Mouse (Mus musculus) frontal cortex, adult 2 months (tissue): ENCODE results near the gene Dnaic1. TPM values are rescaled to one million over a fixed set of nuclear protein-coding genes. Genes with fewer than 3 reads are reported as not detected.
"Not testable (repeated sequence)": the region's sequence is repeated elsewhere in the genome, so short reads cannot be mapped to it uniquely, and the experiment has no call there.

Source experiments
- DNase-seq, 2 experiments: peaks; one replicate each; pipeline ENCODE4 v3.0.0; 2022; ENCODE audit warnings: low spot score in 1 of 2; ENCODE audit errors: extremely low spot score in 1 of 2
- polyA plus RNA-seq: library from polyadenylated mRNA; depleted of rRNA; stranded (reverse); fragments of >200 nt; gene quantifications from 2 replicates; pipeline ENCODE4 v1.2.3, GENCODE M21; 2012; rRNA removed

Gene Dnaic1
- polyA plus RNA-seq, 1 experiment: 11.9 TPM

GRCm38 (mm10) chr4:41684931-41685453 lies 115.4 kb downstream of the Dnaic1 start:
- not testable (repeated sequence) for DNase-seq

- not testable (repeated sequence) for DNase-seq
Measured at GRCm38 (mm10) chr4:41685882-41686492, 116.4 kb downstream of the Dnaic1 start.

Other genes with a start within 250 kb of the Dnaic1 start
- 46.7 and 54.4 TPM in 2 replicates for gene Ubap1, start 220.8 kb upstream of the Dnaic1 start, polyA plus RNA-seq
- 0.71 and 0.90 TPM in 2 replicates for gene Kif24, start 104.9 kb upstream of the Dnaic1 start, polyA plus RNA-seq
- 39.5 and 42.0 TPM in 2 replicates for gene Nudt2, start 104.6 kb upstream of the Dnaic1 start, polyA plus RNA-seq
- gene AI464131, start 66.7 kb upstream of the Dnaic1 start, polyA plus RNA-seq: 22.6 and 23.6 TPM in 2 replicates
- 10.1 and 10.6 TPM in 2 replicates for gene 1110017D15Rik, start 52.4 kb upstream of the Dnaic1 start, polyA plus RNA-seq
- gene Fam219a, start 237 bp upstream of the Dnaic1 start, polyA plus RNA-seq: 161 and 180 TPM in 2 replicates
- 111 and 117 TPM in 2 replicates for gene Enho, start 70.5 kb downstream of the Dnaic1 start, polyA plus RNA-seq
- gene Cntfr, start 127.3 kb downstream of the Dnaic1 start, polyA plus RNA-seq: 79.4 and 92.6 TPM in 2 replicates
- 37.0 and 38.1 TPM in 2 replicates for gene Il11ra1, start 130.2 kb downstream of the Dnaic1 start, polyA plus RNA-seq
- 30.7 and 32.5 TPM in 2 replicates for gene Rpp25l, start 143.8 kb downstream of the Dnaic1 start, polyA plus RNA-seq
- 189 and 190 TPM in 2 replicates for gene Dctn3, start 153.4 kb downstream of the Dnaic1 start, polyA plus RNA-seq
- gene Arid3c, start 161.4 kb downstream of the Dnaic1 start, polyA plus RNA-seq: 0.12 and 0.17 TPM in 2 replicates
- 196 and 224 TPM in 2 replicates for gene Galt, start 185.5 kb downstream of the Dnaic1 start, polyA plus RNA-seq
- 60.9 TPM in 2 replicates for gene Sigmar1, start 186.4 kb downstream of the Dnaic1 start, polyA plus RNA-seq
- 373 and 441 TPM in 2 replicates for gene Ccl27a, start 204.5 kb downstream of the Dnaic1 start, polyA plus RNA-seq